Mouse (Mus musculus) right cerebral cortex, postnatal 36 days (tissue): Measurements from ENCODE around the gene Jak3.
"Not testable (repeated sequence)": the region's sequence is repeated elsewhere in the genome, so short reads cannot be mapped to it uniquely, and the experiment has no call there.

Experiments
- DNase-seq, 2 experiments: peaks; one replicate each; pipeline ENCODE4 v3.0.0; 2022; ENCODE audit warnings: low spot score in 2 of 2, mixed read lengths in 1 of 2

The Jak3 gene

GRCm38 (mm10) chr8:71719928-71720457, 43.9 kb downstream of the Jak3 start:
- peak; percentile 73 to 76 for DNase-seq

GRCm38 (mm10) chr8:71723047-71723551, 47.0 kb downstream of the Jak3 start:
- no peak for DNase-seq

DNA sequence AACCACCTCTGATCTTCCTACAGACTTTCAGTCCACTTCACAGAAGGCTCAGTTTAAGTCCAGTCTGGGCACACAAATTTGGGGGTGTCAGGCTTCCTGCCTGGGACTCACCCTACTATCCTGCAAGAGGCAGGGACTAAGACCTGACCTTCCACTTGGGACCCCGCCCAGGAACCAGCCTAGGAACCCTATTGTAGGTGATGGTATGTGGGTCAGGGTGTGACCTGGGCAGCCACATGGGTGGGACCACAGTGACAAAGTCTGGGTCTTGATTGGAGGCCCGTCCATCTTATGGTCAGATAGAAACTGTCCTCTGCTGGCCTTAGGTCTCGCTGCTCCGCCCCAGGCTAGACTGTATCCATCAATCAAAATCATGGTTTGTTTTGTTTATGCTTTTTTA, 48.3 kb downstream of the Jak3 start:
- DNase-seq, result no peak

DNA sequence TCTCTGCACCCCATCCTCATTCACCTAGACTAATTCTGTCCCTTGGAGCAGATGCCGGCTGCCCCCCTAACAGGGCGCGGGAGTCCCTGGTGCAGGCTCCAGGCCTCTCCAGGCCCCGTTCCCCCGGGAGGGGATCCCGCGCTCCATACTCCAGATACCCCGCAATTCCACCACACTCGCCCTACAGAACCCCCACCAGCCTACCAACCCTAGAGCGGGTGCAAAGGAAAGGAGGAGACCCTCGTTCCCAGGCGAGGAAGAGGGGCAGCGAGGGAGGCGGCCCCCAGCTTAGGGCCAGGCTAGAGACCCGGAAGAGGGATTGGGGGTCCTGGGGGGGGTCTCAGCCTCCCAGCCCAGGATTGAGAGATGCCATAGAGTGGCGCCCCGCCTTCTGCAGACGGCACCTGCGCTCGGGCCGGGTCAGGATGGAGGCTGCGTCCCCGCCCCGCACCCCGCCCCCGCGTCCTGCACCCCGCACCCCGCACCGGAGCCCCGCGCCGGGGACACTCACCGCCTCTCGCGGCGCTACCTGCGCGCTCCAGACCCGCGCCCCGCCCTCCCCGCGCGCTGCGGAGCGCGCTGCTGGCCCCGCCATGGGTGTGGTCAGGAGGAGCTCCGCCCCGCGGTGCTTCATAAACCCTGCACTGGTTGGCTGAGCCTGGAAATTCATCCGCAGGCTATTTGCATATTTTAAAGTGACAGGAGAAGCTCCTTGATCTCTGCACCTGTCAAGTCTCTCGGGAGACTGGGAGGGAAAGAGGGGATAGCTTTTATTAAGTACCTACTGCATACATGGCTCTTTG, 49.2 kb downstream of the Jak3 start, which contains the start of gene Fcho1:
TSS of gene Fcho1 (minus strand) at position 595 of the 803 bp plus-strand sequence.
- DNase-seq, result peak; percentile 79 to 83

DNA sequence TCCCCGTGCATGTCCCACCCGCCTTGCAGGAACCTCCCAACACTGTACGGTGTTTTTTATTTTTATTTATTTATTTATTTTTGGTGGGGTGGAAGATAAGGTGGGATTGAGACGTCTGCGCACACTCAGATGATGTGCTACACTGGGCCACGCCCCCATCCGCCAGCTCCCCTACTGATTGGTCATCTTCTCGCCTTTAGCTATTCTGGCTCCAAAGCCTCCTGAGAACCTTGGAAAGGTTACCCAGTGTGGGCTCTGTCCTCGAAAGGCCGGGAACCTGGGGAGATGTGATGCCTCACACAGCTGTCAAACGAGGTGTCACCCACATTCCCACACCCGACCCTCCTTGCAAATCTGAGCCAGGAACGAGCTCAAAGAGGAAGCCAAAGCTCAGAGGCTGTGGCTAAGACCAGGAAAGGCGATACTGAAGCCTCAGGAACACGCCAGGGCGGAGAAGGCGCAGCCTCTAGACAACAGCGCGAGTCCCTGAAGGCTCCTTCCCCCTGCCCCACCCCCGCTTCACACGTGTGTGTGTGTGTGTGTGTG, 52.2 kb downstream of the Jak3 start:
- DNase-seq, result peak in 1 of 2 experiments; percentile 53

- DNase-seq, result no peak
Measured at GRCm38 (mm10) chr8:71728826-71729620, 52.9 kb downstream of the Jak3 start.

GRCm38 (mm10) chr8:71731652-71732230, 55.6 kb downstream of the Jak3 start:
- DNase-seq, result no peak

DNA sequence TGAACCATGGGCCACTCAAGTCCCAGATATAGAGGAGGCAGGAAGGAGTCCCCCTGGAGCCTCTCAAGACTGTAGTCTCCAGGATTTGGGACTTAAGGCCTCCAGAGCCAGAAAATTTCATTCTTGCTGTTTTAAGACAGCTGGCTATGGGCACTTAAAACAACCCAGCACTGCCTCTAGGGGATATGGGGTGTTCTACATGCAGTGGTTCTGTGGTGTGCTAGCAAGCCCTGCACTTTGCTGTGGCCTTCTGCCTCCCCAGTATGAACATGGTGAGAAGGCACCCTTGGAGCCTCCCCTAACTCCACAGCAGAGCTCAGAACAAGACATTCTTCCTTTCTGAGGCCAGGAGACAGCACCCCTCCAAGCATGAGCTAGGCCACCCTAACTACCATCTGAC, 62.2 kb downstream of the Jak3 start:
- DNase-seq, result not testable (repeated sequence)
